Mouse (Mus musculus) hindbrain, embryonic 16.5 days (tissue): ENCODE measurements around the gene Odf3l1. TPM values are rescaled to one million over a fixed set of nuclear protein-coding genes. Genes with fewer than 3 reads are reported as not detected.

Experiments
- ATAC-seq: fragments of 200-750 bp; cut with Nextera tagmentation; 2 replicates; pipeline ENCODE4 v1.8.0; 2017; ENCODE audit warnings: moderate TSS enrichment, moderate library complexity
- H3K27ac ChIP-seq: fragments of 300-500 bp; sonication (generic); 2 replicates; pipeline ENCODE4 v1.5.1; 2014; ENCODE audit warnings: low read depth, mild to moderate bottlenecking, control low read depth, low read length, moderate library complexity
- H3K27me3 ChIP-seq: fragments of 300-500 bp; sonication (generic); replicated peaks from 2 replicates; pipeline ENCODE4 v1.6.1; 2014; ENCODE audit warnings: low read length; ENCODE audit not compliant: control insufficient read depth, insufficient read depth
- H3K36me3 ChIP-seq: fragments of 300-500 bp; sonication (generic); 2 replicates; pipeline ENCODE4 v1.6.1; 2014; ENCODE audit warnings: mild to moderate bottlenecking, low read length, moderate library complexity, mixed read lengths; ENCODE audit not compliant: control insufficient read depth, insufficient read depth
- H3K4me1 ChIP-seq: fragments of 300-500 bp; sonication (generic); 2 replicates; pipeline ENCODE4 v1.6.1; 2014; ENCODE audit warnings: low read depth, low read length; ENCODE audit not compliant: control insufficient read depth, insufficient read depth
- H3K4me2 ChIP-seq: fragments of 300-500 bp; sonication (generic); 2 replicates; pipeline ENCODE4 v1.6.1; 2014; ENCODE audit warnings: mild to moderate bottlenecking, low read length, control low read depth, moderate library complexity
- H3K4me3 ChIP-seq: fragments of 300-500 bp; sonication (generic); 2 replicates; pipeline ENCODE4 v1.5.1; 2014; ENCODE audit warnings: mild to moderate bottlenecking, low read length, control low read depth, moderate library complexity
- H3K9ac ChIP-seq: fragments of 300-500 bp; sonication (generic); 2 replicates; pipeline ENCODE4 v1.6.1; 2014; ENCODE audit warnings: low read depth, mild to moderate bottlenecking, control low read depth, low read length, moderate library complexity
- H3K9me3 ChIP-seq: fragments of 300-500 bp; sonication (generic); 2 replicates; pipeline ENCODE4 v1.6.1; 2014; ENCODE audit warnings: mild to moderate bottlenecking, low read length, moderate library complexity; ENCODE audit not compliant: control insufficient read depth
- WGBS: fragments of 180-500 bp; shearing (Covaris S2); extraction: QIAGEN DNeasy Blood & Tissue Kit; methylation state at CpG from one replicate; pipeline ENCODE4 v1.1.7; 2014; 5-methylcytosine and 5-hydroxymethylcytosine counted together
- polyA plus RNA-seq: library from polyadenylated mRNA; unstranded; fragments of >200 nt; fragmentation: Nextera tagmentation; extraction: Ambion mirVana; gene quantifications from 2 replicates; pipeline ENCODE4 v1.2.1, GENCODE M21; 2015

The Odf3l1 gene
- polyA plus RNA-seq, 1 experiment from 2014 or later = not detected

GRCm38 (mm10) chr9:56843679-56844188 lies 20.7 kb downstream of the Odf3l1 start:
- Histone ChIP-seq H3K27ac (no peak overlapping the region), H3K9ac (0 out of 2 replicates have a peak overlapping the region, but pooled peaks have one; percentile 0), H3K27me3 (no peaks in the 10 kb centered on the region), H3K9me3 (no peaks in the 10 kb centered on the region), H3K4me3 (no peak overlapping the region), H3K4me1 (peaks cover 14% of the 10 kb centered on the region), H3K4me2 (no peak overlapping the region), H3K36me3 (no peaks in the 10 kb centered on the region)
- 30% methylated on average over 7 of the region's 7 CpGs for WGBS
- ATAC-seq = no peak

GRCm38 (mm10) chr9:56842303-56842719 lies 22.2 kb downstream of the Odf3l1 start:
- ATAC-seq = peak; percentile 61
- Histone ChIP-seq H3K27ac (peak overlapping the region; percentile 6), H3K27me3 (no peaks in the 10 kb centered on the region), H3K4me2 (no peak overlapping the region), H3K4me3 (no peak overlapping the region), H3K4me1 (peaks cover 14% of the 10 kb centered on the region), H3K9ac (no peak overlapping the region), H3K36me3 (no peaks in the 10 kb centered on the region), H3K9me3 (no peaks in the 10 kb centered on the region)
- 35% methylated on average over 3 of the region's 3 CpGs for WGBS

DNA sequence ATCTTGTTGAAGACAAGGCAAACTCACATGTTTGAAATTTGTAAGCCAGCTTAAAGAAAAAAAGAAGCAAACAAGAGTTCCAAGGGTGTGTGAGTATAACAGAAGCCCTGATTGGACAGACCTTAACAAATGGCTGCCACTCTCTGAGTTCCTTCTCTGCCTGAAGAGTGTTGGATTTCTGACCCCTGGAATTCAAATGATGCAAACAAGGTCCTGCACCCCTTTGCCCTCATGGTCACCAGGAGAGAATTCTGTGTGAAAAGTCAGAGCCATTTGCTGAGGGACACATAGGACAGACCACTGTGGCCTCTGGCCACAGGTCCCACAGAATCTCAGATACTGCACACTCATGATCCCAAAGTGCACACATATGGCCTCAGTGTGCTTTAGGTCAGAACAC lies 22.6 kb downstream of the Odf3l1 start:
- Histone ChIP-seq H3K36me3 (no peaks in the 10 kb centered on the region), H3K4me2 (no peak overlapping the region), H3K27me3 (no peaks in the 10 kb centered on the region), H3K4me3 (no peak overlapping the region), H3K9ac (no peak overlapping the region), H3K4me1 (peaks cover 14% of the 10 kb centered on the region), H3K9me3 (no peaks in the 10 kb centered on the region), H3K27ac (peak overlapping the region; percentile 6; the same call in 1 of the 2 replicates)
- ATAC-seq = no peak

GRCm38 (mm10) chr9:56840721-56841120 lies 23.8 kb downstream of the Odf3l1 start:
- no peaks in the 10 kb centered on the region for H3K9me3 ChIP-seq
- no peaks in the 10 kb centered on the region for H3K36me3 ChIP-seq
- H3K27me3 ChIP-seq = no peaks in the 10 kb centered on the region
- ATAC-seq = no peak
- peaks cover 14% of the 10 kb centered on the region for H3K4me1 ChIP-seq
- no peak overlapping the region for H3K4me3 ChIP-seq
- 52% methylated on average over 5 of the region's 5 CpGs for WGBS
- no peak overlapping the region for H3K27ac ChIP-seq
- no peak overlapping the region for H3K9ac ChIP-seq
- no peak overlapping the region for H3K4me2 ChIP-seq

GRCm38 (mm10) chr9:56835152-56835551 lies 29.3 kb downstream of the Odf3l1 start:
- H3K4me1 ChIP-seq = peaks cover 15% of the 10 kb centered on the region
- no peak overlapping the region for H3K4me3 ChIP-seq
- ATAC-seq = no peak
- no peak overlapping the region for H3K4me2 ChIP-seq
- no peaks in the 10 kb centered on the region for H3K9me3 ChIP-seq
- no peak overlapping the region for H3K27ac ChIP-seq
- no peaks in the 10 kb centered on the region for H3K27me3 ChIP-seq
- H3K36me3 ChIP-seq = no peaks in the 10 kb centered on the region
- 90% methylated on average over 5 of the region's 5 CpGs for WGBS
- no peak overlapping the region for H3K9ac ChIP-seq

- WGBS = 26% methylated on average over 6 of the region's 6 CpGs
- H3K4me2 ChIP-seq = no peak overlapping the region
- H3K4me3 ChIP-seq = no peak overlapping the region
- H3K27me3 ChIP-seq = no peaks in the 10 kb centered on the region
- H3K27ac ChIP-seq = no peak overlapping the region
- no peaks in the 10 kb centered on the region for H3K9me3 ChIP-seq
- ATAC-seq = no peak
- peak overlapping the region; percentile 20; the same call in 1 of the 2 replicates for H3K9ac ChIP-seq
- peaks cover 22% of the 10 kb centered on the region for H3K4me1 ChIP-seq
- H3K36me3 ChIP-seq = no peaks in the 10 kb centered on the region
These were observed 31.6 kb downstream of the Odf3l1 start for GRCm38 (mm10) chr9:56832900-56833299.

- H3K27me3 ChIP-seq = no peaks in the 10 kb centered on the region
- no peak overlapping the region for H3K4me3 ChIP-seq
- no peak overlapping the region for H3K27ac ChIP-seq
- no peaks in the 10 kb centered on the region for H3K36me3 ChIP-seq
- H3K9ac ChIP-seq = no peak overlapping the region
- H3K9me3 ChIP-seq = no peaks in the 10 kb centered on the region
- no peak overlapping the region for H3K4me2 ChIP-seq
- ATAC-seq = no peak
- H3K4me1 ChIP-seq = peaks cover 22% of the 10 kb centered on the region
- WGBS = 86% methylated on average over 3 of the region's 3 CpGs
These were observed 32.6 kb downstream of the Odf3l1 start for GRCm38 (mm10) chr9:56831904-56832303.

GRCm38 (mm10) chr9:56830162-56830561 lies 34.3 kb downstream of the Odf3l1 start:
- ATAC-seq = peak; percentile 39; the same call in 1 of the 2 replicates
- WGBS = 13% methylated on average over 4 of the region's 4 CpGs
- Histone ChIP-seq H3K4me1 (peaks cover 30% of the 10 kb centered on the region), H3K4me2 (no peak overlapping the region), H3K4me3 (no peak overlapping the region), H3K27me3 (no peaks in the 10 kb centered on the region), H3K36me3 (no peaks in the 10 kb centered on the region), H3K9me3 (no peaks in the 10 kb centered on the region), H3K27ac (no peak overlapping the region), H3K9ac (no peak overlapping the region)

GRCm38 (mm10) chr9:56828841-56829240 lies 35.6 kb downstream of the Odf3l1 start:
- WGBS = 85% methylated on average over 6 of the region's 6 CpGs
- no peak for ATAC-seq
- no peak overlapping the region for H3K9ac ChIP-seq
- H3K36me3 ChIP-seq = no peaks in the 10 kb centered on the region
- H3K4me1 ChIP-seq = peaks cover 30% of the 10 kb centered on the region
- H3K4me2 ChIP-seq = no peak overlapping the region
- no peaks in the 10 kb centered on the region for H3K9me3 ChIP-seq
- H3K27me3 ChIP-seq = no peaks in the 10 kb centered on the region
- no peak overlapping the region for H3K27ac ChIP-seq
- H3K4me3 ChIP-seq = no peak overlapping the region

- ATAC-seq = no peak
- H3K27me3 ChIP-seq = no peaks in the 10 kb centered on the region
- peak overlapping the region; percentile 13; the same call in 1 of the 2 replicates for H3K4me2 ChIP-seq
- no peak overlapping the region for H3K27ac ChIP-seq
- H3K4me1 ChIP-seq = peaks cover 26% of the 10 kb centered on the region
- no peak overlapping the region for H3K9ac ChIP-seq
- no peaks in the 10 kb centered on the region for H3K36me3 ChIP-seq
- 22% methylated on average over 9 of the region's 9 CpGs for WGBS
- no peaks in the 10 kb centered on the region for H3K9me3 ChIP-seq
- no peak overlapping the region for H3K4me3 ChIP-seq
These were observed 36.3 kb downstream of the Odf3l1 start for GRCm38 (mm10) chr9:56828146-56828545.
